Mouse (Mus musculus) neural tube, embryonic 10.5 days (tissue): ENCODE results near the gene Phf21a.

ENCODE experiments used
- DNase-seq: peaks from one replicate; pipeline ENCODE4 v3.0.0-alpha.2; 2017; ENCODE audit warnings: low spot score; ENCODE audit errors: extremely low spot score

Phf21a gene

DNA sequence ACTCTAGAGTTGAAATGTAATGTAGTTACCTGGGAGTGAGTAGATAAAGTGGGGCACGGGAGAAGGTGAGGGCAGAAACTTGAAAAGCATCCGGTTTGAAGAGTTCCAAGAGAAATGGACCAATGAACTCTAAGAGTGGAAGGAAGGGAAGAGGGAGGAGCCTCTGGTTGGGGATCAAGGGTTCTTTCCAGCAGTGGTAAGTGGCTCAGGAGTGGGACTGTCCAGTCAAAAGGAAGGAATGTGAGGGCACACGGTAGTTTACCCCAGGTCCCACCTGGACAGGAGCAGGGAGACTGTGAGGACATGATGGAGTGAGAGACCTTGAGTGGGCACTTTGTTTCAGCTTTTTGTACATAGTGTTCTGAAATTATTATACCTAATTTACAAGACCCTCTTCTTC lies 196.4 kb downstream of the Phf21a start:
- DNase-seq = no peak

- no peak for DNase-seq
Measured at GRCm38 (mm10) chr2:92291526-92291925, 198.6 kb downstream of the Phf21a start.

DNA sequence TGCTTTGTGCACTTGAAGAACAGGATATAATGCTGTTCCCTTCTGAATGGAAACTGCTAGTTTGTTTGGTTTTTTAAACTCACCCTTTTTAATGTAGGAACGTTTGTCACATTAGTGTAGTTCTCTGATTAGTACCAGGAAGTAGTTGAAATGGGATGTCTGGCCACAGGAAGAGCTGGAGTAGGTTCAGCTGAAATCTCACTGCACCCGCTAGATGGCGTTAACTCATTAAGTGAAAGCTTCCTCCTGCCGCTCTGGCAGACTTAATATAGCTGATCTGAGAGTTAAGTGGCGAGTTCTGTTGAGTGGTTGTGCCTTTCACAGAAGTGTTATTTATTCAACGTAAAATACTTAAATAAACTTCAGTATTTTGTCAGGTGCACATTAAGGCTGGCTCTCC lies 203.5 kb downstream of the Phf21a start:
- DNase-seq = peak; percentile 62

- DNase-seq = no peak
Measured at GRCm38 (mm10) chr2:92299896-92300295, 207.0 kb downstream of the Phf21a start.

DNA sequence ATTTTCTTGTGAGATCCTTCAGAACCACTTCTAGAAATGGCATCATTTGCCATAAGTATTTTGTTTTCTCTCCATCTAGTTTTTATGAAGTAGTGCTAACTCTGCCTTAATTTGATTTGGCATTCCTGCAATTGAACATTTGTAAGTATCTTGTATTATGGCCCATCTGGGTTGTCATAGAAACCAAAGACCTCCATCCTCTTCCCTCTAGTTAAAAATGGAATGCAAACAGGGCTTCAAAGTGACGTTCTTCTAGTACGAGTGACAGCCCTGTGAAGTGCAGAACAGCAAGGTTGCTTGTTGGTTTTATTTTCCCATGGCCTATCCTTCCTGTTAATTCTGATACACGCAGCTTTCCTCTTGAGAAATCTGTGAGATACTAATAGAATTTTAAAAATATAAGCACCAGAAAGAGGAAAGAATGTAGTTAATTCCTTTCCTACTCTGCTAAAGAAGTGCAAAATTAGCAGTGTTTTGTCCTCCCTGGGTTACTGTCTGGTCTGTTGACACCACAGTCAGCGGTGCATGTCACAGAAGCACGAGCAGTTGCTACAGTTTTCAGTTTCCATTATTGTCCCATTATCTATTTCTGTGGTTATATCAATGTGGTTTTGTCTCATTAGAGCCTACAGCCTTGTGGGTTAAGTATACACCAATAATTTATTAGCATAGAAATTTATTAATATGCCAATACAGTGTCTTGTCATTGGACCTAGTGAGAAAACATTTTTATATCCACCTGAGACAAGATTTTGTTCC lies 209.1 kb downstream of the Phf21a start:
- DNase-seq = no peak

DNA sequence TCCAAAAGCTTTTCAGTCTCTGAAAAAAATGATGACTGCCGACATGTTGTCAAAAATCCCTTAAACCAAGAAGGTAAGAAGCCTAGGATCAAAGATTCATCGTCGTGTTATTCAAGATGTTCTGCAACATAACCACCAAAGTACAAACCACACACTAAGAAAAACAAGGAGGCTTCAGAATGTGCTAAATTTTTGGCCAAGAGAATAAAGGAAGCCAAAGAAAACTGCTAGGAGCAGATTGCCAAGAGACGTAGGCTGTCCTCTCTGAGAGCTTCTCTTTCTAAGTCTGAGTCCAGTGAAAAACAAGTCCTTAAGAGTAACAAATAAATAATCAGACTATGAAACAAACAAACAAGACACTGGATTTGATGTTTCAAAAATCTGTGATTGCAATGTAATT lies 219.6 kb downstream of the Phf21a start:
- no peak for DNase-seq

DNA sequence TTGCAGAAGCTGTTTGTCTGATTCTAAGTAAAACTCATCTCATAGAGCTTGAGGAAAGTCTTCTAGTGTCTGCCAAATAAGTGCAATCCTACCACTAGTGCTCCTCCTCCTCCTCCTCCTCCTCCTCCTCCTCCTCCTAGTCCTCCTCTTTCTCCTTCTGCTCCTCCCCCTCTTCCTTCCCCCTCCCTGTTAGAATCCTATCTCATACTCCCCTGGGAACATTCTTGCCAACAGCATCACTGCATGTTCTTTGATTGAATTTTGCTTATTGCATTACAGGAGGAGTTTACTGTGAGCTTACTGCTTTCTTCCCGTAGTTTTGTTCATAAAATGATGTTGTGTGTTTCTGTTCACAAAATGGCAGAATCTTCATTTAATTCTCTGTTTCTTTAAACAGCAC lies 221.1 kb downstream of the Phf21a start:
- DNase-seq = no peak

DNA sequence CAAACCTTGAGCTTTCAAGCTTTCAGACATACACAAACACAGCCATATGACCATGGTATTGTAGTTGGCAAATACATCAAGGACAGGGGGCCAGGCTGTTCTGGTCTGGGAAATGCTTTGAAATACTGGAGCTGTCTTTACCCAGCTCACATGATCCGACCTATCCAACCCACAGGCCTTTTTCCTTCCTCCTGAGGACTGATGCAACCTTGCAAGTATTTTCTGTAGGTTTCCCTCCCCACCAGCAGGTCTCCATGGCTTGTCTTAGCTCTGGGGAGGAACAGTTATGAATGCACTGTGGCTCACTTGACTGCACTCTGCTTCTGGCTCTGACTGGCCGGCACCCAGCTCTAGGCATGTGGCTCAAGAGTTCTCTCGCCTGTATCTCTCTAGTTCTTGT lies 223.7 kb downstream of the Phf21a start:
- DNase-seq = no peak

GRCm38 (mm10) chr2:92317228-92317627 lies 224.3 kb downstream of the Phf21a start:
- DNase-seq = no peak

DNA sequence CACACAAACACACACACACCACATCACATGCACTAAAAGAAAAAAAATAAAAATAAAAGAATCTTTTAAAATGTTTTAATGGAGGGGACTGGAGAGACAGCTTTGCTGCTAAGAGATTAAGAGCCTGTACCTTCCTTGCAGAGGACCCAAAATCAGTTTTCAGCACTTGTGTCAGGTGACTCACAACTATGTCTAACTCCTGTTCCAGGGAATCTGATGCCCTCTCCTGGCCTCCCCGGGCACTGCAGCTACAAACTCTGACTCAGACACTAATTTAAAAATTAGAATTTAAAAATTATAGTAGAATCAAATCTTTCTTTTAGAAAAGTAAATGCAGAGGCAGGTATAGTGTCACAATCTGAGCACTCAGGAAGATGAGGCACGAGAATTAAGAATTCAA lies 229.8 kb downstream of the Phf21a start:
- peak; percentile 20 for DNase-seq

DNA sequence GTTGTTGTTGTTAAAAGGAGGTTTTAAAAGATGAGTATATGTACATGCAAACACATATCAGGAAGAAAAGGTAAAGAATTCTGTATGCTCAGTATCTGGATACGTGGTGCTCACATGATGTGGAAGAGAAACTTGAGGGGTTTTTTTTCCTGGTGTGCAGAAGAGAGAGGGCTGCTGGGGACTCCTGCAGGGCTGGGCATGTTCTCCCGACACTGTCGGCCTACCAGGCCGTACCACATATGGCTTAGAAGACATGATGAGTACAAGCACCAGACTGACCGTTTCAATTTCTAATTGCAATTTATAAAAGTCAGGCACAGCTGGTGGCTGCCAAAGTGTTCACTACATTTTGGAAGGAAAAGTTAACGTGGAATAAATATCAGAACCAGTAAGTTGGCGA lies 232.8 kb downstream of the Phf21a start:
- DNase-seq = no peak

GRCm38 (mm10) chr2:92326221-92326620 lies 233.3 kb downstream of the Phf21a start:
- no peak for DNase-seq

GRCm38 (mm10) chr2:92327601-92328000 lies 234.7 kb downstream of the Phf21a start:
- no peak for DNase-seq

DNA sequence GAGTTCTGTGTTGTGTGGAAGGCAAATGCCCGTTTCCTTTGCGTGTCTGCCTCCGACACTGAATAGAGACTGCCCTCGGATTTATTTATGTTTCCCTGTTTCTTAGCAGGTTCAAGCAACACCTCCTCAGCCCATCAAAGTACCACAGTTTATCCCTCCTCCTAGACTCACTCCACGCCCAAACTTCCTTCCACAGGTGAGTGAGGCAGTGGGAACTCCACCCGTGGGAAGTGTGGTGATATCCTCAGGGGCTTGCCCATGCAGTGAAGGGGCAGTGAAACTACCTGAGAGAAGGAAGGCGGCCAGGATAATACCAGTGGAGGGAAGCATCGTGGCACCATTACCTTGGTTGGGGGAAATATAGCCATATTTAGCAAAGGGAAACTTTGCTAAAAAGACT lies 235.3 kb downstream of the Phf21a start:
- no peak for DNase-seq

DNA sequence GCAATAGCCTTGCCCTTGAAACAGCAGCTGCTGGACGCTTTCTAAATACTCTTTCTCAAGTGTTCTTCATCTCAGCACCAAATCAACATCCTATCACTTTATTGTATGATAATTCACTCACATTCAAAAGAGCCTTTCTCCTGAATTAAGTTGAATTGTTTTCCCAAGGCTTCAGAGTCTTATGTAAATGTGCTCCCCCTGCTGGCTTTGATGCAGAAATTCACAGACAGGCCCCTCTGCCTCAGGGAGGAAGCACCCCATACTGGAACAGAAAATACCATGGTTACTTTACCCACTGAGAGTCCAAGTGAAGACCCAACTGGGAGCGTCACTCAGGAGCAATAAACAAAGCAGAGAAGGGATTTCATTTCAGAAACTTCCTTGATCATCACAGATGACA lies 237.9 kb downstream of the Phf21a start:
- no peak for DNase-seq

- no peak for DNase-seq
Measured at GRCm38 (mm10) chr2:92331410-92331809, 238.5 kb downstream of the Phf21a start.

GRCm38 (mm10) chr2:92331871-92332270 lies 239.0 kb downstream of the Phf21a start:
- DNase-seq = no peak

DNA sequence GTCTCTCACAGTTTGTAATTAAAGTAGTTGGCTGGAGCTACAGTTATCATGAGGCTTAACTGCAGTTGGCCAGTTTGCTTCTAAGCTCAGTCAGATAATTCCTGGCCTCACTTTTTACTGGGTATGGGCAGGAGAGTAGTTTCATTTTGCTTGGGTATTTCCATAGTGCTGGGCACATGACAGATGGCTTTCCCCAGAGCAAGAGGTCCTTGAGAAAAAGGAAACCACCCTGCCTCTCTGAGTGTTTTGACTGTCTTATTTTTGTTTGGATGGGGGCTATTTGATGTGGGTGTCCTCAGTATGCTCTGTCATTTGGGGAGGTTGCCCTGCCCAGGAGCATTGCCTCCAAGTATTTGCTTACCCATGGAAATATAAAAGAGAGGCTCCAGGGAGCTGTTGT lies 249.5 kb downstream of the Phf21a start:
- DNase-seq = no peak

GRCm38 (mm10) chr2:92347191-92347590 lies 254.3 kb downstream of the Phf21a start:
- no peak for DNase-seq

DNA sequence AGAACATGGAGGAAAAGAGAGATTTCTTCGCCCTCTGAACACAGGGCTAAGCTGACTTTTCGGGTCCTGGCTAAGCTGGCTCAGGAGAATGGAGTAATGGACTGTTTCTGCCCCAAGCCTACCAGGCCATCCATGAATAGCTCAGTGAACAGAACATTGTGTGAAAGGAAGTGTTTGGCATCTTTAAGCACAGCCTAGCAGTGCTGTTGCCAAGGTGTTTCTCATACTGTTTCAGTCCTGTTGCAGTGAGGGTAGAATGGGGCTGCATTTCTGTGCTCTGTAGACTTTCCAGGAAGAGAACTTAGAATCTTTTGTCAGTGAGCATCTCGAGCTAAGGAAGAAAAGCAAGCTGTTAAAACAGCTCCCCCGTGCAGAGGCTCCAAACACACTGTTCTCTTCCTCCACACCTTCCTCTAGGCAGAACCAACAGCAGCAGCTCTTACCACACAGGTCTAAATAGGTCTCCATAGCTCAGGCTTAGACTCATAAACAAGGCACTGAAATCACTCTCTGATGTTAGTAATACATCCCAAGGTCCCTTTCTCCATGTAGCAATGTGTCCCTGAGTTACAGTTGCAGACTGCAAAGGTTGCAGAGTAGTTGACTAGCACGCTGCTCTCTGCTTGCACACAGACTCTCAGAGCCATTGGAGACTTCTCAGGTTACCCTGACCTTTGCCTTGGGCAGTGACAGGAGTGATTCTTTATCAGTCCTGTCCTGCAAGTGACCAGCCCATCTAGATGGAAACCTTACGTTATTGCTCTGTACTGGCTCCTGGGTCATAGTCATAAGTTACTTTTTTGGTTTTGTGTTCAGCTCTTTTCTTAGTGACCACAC lies 256.9 kb downstream of the Phf21a start:
- no peak for DNase-seq

DNA sequence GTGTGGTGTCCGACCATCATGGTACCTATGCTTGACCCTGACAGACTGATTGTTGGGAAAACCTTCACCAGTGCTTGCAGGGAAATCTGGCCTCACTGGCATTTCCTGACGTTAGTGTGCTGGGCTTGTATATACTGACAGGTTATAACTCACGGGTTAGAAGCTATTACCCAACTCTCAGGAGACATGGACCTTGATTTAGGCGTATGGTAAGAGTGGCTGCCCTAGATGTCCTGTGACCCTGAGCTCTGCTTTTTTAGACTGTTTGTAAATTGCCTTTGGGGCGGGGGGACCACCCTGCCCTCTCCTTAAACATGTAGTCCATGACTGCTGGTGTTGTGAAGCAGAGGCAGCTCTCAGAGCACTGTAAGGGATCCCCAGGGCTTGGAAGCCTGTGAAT lies 257.8 kb downstream of the Phf21a start:
- DNase-seq = no peak

DNA sequence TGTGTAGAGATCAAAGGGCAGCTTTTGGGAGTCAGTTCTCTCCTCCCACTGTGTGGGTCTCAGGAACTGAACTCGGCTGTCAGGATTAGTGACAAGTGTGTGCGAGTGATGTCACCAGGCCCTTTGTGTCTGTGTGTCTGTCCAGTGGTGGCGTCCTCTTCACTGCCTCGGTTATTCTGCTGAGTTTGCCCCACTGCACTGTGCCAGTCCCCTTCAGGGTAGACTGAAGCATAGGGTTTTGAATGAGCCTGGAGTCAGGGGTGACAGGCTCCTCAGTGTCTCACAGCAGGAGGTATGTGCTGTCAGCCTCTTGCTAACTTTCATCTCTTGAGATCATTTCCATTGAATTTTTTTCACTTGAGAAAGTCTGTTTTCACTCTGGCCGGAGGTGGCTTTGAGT lies 260.5 kb downstream of the Phf21a start:
- no peak for DNase-seq

DNA sequence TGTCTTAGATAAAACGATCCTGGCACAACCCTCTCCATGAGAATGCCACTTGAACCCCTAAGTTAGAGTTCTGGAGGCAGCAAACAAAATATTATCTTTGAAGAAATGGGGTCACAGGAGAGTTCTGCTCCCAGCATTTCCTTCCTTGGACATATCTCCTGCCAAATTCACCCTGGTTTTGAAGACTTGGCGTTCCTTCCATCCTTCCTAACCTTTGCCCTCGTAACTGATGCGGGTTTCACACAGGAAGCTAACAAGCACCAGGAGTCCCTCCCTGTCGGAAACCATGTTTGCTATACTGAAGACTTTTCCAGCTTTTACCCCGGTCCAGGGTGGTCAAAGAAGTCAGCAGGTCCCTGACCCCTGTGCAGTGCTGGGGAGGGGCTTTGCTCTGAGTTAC lies 261.3 kb downstream of the Phf21a start:
- no peak for DNase-seq
